Mouse (Mus musculus) adrenal gland, adult 2 months (tissue): ENCODE results near the gene Tcf7l2. TPM values are rescaled to one million over a fixed set of nuclear protein-coding genes. Genes with fewer than 3 reads are reported as not detected.

Source experiments
- DNase-seq: peaks from one replicate; pipeline ENCODE4 v3.0.0; 2021
- polyA plus RNA-seq: library from polyadenylated mRNA; depleted of rRNA; stranded (reverse); fragments of >200 nt; gene quantifications from 2 replicates; pipeline ENCODE4 v1.2.3, GENCODE M21; 2012
- total RNA-seq, 2 experiments: library from RNA; stranded (reverse); gene quantifications; 2 replicates each; pipeline ENCODE4 v1.2.3; 2021

The Tcf7l2 gene
- total and polyA plus RNA-seq, 3 experiments: 19.0 to 24.2 (median 22.6) TPM

DNA sequence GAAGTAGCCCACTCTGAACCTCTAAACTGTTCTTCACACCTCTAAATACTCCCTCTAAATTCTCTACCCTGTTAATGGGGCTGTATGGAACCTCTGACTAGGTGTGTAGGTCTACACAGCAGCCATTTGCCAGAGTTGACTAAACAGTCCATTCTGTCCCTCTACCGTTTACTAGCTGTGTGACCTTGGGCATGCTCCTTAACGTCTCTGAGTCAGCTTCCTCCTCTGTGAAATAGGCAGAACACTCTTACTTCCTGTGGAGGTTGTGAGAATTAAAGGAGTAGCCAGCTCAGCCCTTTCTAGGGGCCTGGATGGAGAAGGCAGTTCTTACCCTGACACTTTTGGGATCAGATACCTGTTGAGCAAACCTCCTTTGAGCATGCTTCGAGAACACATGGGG, 120.9 kb downstream of the Tcf7l2 start:
- DNase-seq: peak; percentile 48

DNA sequence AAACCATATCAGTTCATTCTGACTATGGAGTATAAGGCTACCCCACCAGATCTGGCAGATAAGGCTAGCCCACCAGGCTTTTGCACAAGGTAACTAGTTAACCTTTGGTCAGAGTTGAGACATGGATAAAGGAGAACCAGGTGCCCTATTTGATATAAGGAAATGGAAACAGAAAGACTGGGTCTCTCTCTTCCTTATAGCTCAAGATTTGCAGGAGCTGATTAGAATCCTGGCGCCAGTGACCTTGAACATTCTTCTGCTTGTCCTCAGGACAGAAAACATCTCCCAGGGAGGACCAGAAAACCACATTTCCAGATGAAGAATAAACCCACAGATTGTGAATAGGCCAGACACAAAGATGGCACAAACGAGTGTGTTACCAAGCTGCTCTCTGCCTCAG, 123.4 kb downstream of the Tcf7l2 start:
- no peak for DNase-seq

DNA sequence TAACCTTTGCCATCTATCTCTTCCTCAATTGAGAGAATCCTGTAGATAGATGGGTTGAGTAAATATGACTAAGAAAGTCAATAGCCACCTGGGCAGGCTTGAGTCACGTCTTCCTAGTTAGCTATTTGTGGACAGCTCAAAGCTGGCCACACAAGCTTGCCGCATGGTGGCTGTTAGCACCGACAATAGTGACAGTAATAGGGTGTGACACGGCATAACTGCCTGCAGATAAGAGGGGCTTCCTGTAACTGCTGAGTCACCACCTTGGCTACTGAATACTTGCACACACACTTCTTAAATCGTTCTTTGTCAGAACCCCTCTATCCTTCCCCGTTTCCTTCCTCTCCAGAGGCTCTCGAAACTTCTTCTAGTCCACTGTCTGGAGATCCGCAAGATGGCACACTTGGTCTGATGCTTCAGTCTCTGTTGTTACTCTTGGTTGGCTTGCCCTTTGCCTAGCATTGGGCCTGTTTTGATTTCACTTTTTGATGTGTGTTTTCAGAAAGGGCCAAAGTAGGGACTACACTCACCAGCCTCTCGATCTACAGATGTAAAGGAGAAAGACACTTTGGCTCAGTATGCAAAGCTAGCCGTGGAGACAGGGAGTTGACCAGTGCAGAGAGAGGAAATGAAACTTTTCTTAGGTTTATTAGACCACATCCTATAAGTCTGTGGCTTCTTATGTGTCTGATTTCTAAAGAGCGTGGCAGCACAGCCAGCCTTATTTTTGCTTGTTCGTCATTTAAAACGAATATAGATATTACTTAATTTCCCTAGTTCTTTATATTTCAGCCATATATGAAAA, 124.4 kb downstream of the Tcf7l2 start:
- DNase-seq: no peak

DNA sequence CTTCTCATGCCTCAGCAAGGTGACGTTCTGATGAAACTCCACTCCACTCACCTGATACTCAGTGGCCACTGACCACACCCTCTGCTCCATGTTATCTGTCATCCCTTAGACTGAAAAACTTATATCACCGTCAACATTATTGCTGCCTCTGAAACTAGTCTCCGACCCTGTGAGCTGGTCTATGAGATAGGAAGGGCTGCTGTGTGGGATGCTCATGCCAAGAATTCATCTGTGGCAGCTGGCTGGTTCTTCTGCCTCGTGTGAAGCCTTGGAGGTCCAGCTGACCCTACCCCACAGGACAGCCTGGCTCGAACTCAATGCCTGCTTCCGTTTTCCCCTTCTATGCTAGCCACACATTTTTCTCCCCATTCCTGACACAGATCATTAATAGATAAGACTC, 125.6 kb downstream of the Tcf7l2 start:
- DNase-seq: no peak

DNA sequence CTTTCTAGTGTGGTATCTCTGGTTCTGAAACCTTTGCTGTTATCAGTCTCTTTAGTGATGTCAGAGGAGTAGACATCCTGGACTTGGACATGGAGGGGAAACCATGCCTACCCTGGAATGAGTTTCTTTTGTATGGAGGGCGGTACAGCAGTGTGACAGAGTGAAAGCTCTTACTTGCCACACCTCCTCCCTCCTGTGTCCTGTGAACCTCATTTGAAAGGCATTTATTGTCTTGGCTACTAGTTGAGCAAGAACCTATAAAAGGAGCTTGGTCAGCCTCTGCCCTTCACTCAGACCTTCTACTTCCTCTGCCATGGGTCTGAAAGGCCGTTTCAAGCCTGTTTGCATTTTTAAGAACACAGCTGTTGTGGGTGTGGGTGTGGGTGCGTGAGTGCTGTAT, 126.3 kb downstream of the Tcf7l2 start:
- no peak for DNase-seq

DNA sequence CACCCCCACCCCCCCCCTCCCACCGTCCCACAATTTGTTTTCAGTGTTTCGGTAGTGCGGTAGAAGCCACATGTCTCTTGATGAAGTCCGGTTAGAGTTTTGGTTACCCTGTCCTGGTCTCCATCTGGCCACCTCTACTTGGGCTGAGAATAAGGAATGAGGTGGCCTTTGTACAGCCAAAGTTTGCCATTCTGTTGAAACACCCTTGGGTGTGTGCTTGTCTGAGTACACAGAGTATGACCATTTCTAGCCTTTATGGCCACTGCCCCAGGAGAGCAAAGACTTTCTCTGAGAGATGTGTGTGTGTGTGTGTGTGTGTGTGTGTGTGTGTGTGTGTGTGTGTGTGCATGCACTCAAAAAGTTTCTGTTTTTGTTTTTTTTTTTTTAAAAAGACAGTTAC, 127.0 kb downstream of the Tcf7l2 start:
- no peak for DNase-seq

DNA sequence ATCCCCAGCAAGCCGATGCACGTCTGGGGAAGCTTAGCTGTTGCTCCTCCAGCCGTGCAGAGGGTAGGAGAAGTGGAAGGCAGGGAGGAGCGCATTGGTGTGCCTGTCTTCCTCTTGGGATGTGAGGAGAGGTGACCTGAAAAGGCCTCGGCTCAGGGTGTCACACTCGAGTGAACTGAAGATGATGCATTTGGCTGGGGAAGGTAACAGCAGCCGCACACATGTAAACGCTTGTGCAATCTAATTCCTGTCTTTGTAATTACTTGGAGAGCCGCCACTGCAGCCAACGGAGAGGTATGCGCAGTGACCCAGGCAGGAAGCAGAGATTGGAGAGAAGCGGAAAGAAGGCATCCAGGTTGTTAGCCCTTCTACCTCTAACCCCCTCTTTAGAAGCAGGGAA, 129.2 kb downstream of the Tcf7l2 start:
- no peak for DNase-seq

DNA sequence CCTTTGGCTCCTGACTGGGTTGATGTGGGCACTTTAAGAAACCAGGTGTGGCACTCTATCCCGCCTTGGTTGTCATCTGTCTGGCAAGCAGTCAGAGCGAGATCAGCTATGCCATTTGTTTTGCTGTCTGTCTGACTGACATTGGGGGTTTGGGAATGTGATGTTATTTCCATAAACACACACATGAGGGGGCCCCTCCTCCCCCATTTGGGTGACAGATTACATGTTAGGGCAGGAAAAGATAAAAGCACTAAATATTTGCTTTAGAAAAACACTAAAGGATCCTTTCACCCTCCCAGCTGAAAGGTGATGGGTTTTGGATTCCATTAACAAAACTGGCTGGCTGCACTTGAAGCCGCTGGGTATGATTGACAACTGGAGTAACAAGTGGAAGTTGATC, 129.9 kb downstream of the Tcf7l2 start:
- no peak for DNase-seq

DNA sequence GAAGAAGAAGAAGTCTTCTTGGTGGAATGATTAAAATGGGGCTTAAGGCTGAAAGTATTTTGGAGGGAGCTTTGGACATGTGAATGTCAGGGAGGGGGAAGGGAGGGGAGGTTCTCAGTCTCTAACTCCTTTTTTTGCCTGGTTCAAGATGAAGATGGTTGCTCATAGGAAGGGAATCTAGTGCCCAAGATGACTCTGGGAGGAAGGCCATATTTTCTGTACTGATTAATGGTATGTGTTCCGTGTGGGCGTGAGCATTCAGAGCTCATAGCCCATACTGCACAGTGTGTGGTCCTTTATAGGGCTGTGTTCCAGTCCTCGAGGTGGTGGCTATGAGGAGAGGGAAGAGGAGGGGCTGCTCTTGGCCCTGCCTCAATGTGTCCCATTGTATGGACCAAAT, 131.6 kb downstream of the Tcf7l2 start:
- DNase-seq: no peak

DNA sequence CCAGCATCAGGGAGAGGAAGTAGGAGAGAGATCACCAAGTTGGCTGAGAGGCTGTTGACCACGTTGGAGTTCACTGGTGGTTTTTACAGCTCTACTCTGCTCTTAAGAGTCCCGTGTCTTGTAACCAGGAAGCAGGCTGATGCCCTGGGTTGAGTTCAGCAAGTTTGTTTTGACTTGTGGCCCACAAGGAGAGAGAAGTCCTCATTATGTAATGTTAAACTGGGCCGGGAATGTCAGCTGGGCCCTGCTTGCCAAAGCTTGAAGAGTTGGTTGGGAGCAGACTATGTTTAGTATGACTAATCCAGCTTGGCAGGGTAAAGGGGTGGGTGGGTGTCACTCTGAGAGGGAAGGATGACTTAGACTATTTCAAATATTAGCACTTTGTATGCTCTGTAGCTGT, 134.9 kb downstream of the Tcf7l2 start:
- peak; percentile 36 for DNase-seq

DNA sequence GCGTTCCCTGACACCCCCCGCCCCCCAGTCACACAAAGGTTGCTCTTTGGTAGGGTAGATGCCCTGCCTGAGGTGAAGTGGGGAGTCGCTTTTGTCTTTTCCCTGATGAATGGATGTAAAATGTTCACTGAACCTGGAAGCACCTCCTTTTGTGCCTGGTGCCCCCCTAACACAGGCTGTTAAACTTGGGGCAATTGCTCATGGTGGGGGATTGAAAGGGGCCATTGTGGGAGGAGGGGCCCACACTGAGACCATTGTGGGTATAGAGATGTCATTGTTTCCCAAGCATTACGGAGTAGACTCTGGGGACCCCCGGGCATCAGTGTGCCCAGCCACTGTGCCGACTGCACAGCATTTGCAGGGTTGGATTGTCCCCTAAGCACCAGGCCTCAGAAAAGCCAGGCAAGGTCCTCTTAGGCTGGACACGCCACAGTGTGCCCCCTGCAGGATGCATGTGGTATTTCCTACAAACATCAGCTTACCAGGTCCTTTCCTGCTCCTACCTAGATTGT, 135.8 kb downstream of the Tcf7l2 start:
- peak; percentile 77 for DNase-seq

DNA sequence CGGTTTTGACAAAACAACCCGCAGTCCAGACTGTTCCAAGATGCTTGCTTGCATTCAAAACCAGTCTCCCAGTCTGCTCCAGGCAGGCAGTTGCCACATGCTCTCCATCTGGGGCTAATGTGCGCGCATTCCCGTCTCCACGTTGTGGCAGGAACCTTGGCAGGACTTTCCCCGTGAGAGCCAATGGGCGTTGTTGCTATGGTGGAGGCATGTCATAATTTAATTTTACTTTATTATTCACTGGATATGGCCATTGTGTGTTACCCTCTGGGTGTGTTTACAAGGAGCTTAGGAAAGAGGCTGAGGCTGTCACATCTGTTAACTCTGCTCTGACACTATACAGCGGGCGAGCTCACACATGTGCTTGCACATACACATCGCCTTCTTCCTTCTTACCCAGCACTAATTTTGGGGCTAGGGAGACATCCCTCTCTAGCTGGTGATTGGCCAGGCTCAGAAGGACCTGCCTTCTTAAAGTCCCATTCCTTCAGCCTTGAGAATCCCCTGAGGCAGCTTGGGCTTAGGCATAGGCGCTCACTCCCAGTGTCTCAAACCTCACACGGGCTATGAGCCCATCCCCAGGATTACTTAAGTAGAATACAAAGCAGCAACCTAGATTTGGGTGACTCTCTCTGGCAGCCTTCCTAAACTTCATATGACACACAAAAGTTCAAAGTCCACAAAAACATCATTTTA, 139.2 kb downstream of the Tcf7l2 start:
- DNase-seq: no peak

DNA sequence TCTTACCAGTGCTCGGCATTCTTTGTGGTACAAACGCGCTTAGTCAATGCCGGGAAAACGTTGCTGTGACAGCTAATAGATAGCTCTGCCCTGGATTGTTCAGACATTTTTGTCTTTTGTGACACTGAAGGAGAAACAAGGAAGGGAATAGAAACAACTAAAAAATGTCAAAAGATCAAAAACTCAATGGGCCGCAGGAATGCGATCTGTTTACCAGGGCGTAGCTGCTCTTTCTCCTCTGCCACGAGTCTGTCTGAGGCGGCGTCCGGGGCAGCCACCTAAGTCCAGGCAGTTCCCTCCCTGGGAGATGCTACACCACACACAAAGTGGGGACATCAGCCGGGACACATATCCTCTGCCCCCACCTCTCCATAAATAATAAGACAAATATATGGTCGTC, 144.9 kb downstream of the Tcf7l2 start:
- no peak for DNase-seq

DNA sequence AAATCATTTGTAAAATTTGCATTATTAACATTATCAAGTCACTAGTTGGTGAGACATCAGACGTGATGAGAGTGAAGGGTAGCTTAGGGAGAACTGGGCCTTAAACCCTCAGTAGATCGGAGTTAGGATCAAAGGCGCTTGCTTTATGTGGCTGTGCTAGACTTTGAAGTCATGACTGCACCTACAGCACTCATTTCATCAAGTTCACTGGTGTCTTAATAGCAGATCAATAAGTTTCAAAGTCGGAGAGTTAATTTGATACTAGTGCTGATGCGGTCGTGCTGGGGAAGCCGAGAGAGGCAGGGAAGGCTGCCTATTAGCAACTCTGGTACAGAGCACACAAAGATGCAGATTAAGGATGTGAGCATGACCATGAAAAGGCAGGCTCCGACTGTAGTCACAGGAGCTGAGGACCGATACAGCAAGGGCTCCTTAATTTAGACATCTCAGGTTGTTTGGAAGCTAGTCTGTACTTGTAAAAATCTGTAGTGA, 150.1 kb downstream of the Tcf7l2 start:
- DNase-seq: no peak

DNA sequence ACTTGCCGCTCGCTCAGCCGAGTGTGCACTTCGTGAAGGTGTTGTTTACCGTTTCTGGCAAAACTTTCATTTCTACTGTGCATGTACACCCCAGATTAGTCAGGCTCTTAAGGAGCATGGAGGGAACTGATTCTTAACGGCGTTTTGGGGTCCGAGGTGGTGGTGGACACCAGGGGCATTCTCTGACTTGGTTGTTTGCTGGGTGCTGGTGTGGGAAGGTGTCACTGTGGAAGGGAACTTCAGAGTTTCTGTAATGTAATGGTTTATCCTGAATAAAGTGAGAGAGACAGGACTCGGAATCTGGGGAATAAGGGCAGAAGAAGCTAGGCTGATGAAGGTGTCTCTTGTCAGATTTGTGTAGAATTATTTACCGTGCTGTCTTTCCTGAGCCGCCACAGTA, 151.9 kb downstream of the Tcf7l2 start:
- DNase-seq: no peak

DNA sequence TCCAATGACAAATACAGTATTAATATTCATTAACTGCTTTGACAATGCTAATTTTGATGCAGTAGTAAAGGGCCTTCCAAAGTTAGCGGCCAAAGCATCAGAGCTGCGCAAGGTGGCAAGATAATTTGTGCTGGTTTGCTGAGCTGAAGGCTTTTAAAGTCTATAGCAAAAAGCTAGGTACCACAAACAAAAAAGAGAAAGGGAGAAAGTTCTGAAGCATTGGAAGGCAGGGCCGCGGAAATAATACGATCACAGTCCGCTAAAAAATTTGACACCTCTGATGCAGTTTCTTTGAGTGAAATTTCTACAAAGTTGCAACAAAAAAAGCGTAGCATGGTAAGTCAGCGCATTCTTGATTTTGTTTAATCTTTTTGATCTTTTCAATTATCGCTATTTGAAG, 152.8 kb downstream of the Tcf7l2 start:
- DNase-seq: no peak

DNA sequence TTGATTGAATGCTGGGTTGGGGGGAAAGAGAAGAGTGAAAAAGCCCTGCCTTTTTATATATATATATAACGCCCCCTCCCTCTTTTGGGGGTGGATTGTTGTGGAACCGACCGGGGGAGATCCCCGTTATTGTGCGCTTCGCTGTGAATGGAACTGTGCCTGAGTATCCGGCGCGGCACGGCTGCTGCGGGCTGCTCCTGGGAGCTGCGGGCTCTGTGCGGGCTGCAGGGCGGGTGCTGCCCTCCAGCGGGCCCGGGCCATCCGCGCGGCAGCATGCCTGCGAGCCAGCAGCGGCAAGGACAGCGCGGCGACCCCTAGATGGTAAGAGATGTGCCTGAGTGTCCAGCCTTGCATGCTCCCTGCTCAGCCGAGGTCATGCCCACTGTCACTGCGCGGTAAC, 153.7 kb downstream of the Tcf7l2 start:
- peak; percentile 69 for DNase-seq

DNA sequence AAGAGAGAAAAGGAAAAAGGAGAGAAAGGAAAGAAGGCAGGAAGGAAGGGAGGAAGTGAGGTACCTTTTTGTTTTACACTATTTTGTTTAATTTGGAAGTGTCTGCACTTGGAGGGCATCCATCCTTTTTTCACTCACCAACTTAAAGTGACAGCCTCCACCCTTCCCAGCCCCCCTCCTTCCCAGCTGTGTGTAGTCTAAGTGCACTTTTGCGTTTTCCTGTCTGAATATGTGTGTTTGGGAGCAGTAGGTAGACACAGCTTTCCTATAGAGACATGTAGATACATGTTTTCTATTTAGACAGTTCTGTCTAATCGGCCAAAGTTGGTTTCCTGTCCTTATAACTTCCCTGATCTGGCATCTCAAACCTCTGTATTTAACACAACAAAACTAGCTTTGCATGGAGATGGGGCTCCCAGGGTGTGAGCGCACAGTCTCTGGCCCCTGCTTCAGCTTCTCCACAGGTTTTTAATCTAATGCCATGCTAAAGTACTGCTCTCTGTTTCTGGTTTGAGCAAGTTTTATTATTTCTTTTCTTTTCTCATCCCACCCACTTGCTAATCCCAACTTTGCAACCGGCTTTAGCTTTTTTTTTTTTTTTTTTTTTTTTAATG, 154.3 kb downstream of the Tcf7l2 start:
- no peak for DNase-seq

DNA sequence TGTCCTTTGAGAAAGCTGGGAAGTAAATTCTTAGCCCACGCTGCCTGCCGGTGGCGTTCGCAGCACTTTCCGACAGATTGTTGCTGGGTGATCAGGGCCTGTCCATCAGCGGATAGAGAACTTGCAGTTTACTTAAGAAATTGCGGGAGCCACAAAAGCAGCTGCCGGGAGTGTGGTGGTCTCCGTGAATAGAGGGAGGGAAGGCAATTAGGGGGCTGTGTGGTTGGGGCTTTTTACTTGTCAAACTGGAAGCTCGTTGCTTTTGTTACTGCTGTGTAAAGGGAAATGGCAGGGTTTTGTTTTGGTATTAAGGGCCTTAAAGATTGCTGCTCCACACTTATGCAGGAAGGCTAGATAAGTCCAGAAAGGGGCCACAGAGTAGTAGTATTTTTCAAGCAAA, 155.0 kb downstream of the Tcf7l2 start:
- no peak for DNase-seq

DNA sequence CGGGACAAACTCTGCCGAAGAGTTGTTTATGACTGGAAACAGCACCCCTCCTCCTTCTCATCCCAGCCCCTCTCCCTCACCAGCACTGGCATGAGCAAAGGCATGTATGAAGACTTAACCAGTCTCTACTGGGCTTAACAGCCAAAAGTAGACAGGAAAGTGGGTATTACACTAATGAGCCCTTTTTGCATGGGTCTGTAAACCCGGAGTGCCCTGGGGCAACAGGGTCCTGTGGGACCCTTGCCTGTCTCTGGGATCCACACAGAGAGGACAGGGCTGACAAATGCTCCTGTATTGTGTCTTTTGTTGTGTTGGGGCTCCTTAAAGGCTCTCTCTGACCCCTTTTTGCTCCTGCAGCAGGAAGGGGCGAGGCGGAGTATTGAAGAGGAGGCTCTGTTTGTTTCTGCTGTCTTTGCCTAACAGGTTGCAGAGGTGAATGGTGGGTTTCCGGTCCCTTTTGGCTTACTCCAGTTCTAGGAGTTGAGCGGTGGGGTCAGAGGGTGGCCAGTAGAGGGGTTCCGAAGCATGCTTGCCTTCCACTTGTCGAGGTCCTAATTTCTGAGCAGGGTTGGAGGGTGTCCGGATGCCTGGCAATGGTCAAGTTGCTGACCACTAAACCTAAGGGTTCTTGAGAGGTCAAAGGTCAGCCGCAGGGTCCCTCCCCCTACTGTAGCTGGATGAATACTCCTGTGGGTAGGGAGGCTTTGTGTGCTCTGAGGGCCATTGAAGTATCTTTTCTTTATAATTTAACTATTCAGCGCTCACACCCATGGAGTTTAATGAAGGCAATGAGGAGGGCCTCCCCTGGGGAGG, 161.2 kb downstream of the Tcf7l2 start:
- DNase-seq: no peak

DNA sequence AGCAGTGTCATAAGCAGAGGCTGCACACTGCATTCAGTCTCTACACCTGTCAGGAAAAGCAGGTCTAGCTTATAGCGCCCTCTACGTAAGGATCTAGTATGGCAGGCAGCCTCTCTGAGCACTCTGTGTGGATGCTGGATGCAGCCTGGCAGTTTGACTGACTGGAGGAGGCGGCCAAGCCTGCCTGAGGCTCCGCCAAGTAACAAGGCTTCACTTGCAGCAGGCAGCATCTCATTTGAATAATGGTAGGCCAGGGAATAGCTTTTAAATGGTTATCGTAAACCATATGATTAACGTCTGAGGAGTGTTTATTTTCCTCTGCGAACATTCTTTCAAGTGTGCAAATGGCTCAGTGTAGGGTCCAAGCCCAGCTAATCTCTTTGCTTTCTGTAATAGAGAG, 167.4 kb downstream of the Tcf7l2 start:
- DNase-seq: peak; percentile 25

DNA sequence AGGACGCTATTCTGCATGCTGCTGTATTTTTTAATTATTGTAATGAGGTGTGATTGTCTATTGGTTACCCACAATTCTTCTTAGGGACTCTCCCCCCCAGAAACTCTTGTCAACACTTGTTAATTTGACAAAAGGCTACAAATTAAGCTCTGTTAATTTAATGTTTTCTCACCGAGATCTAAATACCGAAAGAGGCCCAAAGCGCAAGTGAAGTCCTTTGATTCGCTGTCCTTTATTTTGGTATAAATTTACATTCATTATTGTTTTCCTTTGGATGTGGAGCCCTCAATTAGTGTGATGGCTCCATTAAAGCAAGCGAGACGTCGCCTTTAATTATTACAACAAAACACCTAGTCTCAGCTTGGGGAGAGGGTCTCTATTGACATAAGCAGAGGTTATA, 170.3 kb downstream of the Tcf7l2 start:
- no peak for DNase-seq
